Mouse (Mus musculus): ENCODE results near the gene Tgtp2. TPM values are rescaled to one million over a fixed set of nuclear protein-coding genes. Genes with fewer than 3 reads are reported as not detected.

Tgtp2 gene
- polyA plus RNA-seq, 1 experiment from 2014 or later = not detected

GRCm38 (mm10) chr11:49101500-49101899, 37.5 kb upstream of the Tgtp2 start:
- no peaks in the 10 kb centered on the region for H3K27me3 ChIP-seq (ENCODE audit: control insufficient read depth, insufficient read depth, low read length)
- ATAC-seq (replicated peaks; ENCODE audit: insufficient number of reproducible peaks, low FRiP score, low TSS enrichment, low read depth) = no peak
- no peak overlapping the region for H3K27ac ChIP-seq (replicated peaks; ENCODE audit: low read depth, low read length)
- H3K9ac ChIP-seq (replicated peaks; ENCODE audit: low read length) = no peak overlapping the region
- H3K36me3 ChIP-seq (replicated peaks; ENCODE audit: control insufficient read depth, insufficient read depth, low read depth, low read length) = no peaks in the 10 kb centered on the region
- H3K4me3 ChIP-seq (ENCODE audit: low read depth, low read length) = no peak overlapping the region
- no peak overlapping the region for H3K4me2 ChIP-seq (ENCODE audit: low read depth, low read length)
- 42% methylated on average over 5 of the region's 5 CpGs for WGBS
- no peaks in the 10 kb centered on the region for H3K9me3 ChIP-seq (replicated peaks; ENCODE audit: control insufficient read depth, low read length)
- DNase-seq (ENCODE audit: low spot score) = no peak
- 0 out of 2 replicates have a peak, but pooled peaks cover 2% of the 10 kb centered on the region for H3K4me1 ChIP-seq (ENCODE audit: control insufficient read depth, insufficient read depth, low read length)

GRCm38 (mm10) chr11:49100409-49100808, 36.4 kb upstream of the Tgtp2 start:
- Histone ChIP-seq H3K4me3 (ENCODE audit: low read depth, low read length) (no peak overlapping the region), H3K36me3 (replicated peaks; ENCODE audit: control insufficient read depth, insufficient read depth, low read depth, low read length) (no peaks in the 10 kb centered on the region), H3K9ac (replicated peaks; ENCODE audit: low read length) (no peak overlapping the region), H3K27ac (replicated peaks; ENCODE audit: low read depth, low read length) (no peak overlapping the region), H3K4me2 (ENCODE audit: low read depth, low read length) (no peak overlapping the region), H3K9me3 (replicated peaks; ENCODE audit: control insufficient read depth, low read length) (no peaks in the 10 kb centered on the region), H3K27me3 (ENCODE audit: control insufficient read depth, insufficient read depth, low read length) (no peaks in the 10 kb centered on the region), H3K4me1 (ENCODE audit: control insufficient read depth, insufficient read depth, low read length) (0 out of 2 replicates have a peak, but pooled peaks cover 2% of the 10 kb centered on the region)
- no peak for DNase-seq (ENCODE audit: low spot score)
- WGBS = 82% methylated on average over 3 of the region's 3 CpGs
- no peak for ATAC-seq (replicated peaks; ENCODE audit: insufficient number of reproducible peaks, low FRiP score, low TSS enrichment, low read depth)

GRCm38 (mm10) chr11:49095367-49095766, 31.4 kb upstream of the Tgtp2 start:
- WGBS = 88% methylated on average over 4 of the region's 4 CpGs
- H3K27me3 ChIP-seq (ENCODE audit: control insufficient read depth, insufficient read depth, low read length) = no peaks in the 10 kb centered on the region
- no peak for DNase-seq (ENCODE audit: low spot score)
- ATAC-seq (replicated peaks; ENCODE audit: insufficient number of reproducible peaks, low FRiP score, low TSS enrichment, low read depth) = no peak
- H3K4me1 ChIP-seq (ENCODE audit: control insufficient read depth, insufficient read depth, low read length) = no peaks in the 10 kb centered on the region
- no peak overlapping the region for H3K27ac ChIP-seq (replicated peaks; ENCODE audit: low read depth, low read length)
- H3K9me3 ChIP-seq (replicated peaks; ENCODE audit: control insufficient read depth, low read length) = no peaks in the 10 kb centered on the region
- no peak overlapping the region for H3K4me2 ChIP-seq (ENCODE audit: low read depth, low read length)
- no peak overlapping the region for H3K4me3 ChIP-seq (ENCODE audit: low read depth, low read length)
- H3K36me3 ChIP-seq (replicated peaks; ENCODE audit: control insufficient read depth, insufficient read depth, low read depth, low read length) = no peaks in the 10 kb centered on the region
- no peak overlapping the region for H3K9ac ChIP-seq (replicated peaks; ENCODE audit: low read length)

- no peak for DNase-seq (ENCODE audit: low spot score)
- Histone ChIP-seq H3K9me3 (replicated peaks; ENCODE audit: control insufficient read depth, low read length) (no peaks in the 10 kb centered on the region), H3K27me3 (ENCODE audit: control insufficient read depth, insufficient read depth, low read length) (no peaks in the 10 kb centered on the region), H3K27ac (replicated peaks; ENCODE audit: low read depth, low read length) (no peak overlapping the region), H3K4me1 (ENCODE audit: control insufficient read depth, insufficient read depth, low read length) (no peaks in the 10 kb centered on the region), H3K36me3 (replicated peaks; ENCODE audit: control insufficient read depth, insufficient read depth, low read depth, low read length) (no peaks in the 10 kb centered on the region), H3K4me3 (ENCODE audit: low read depth, low read length) (no peak overlapping the region), H3K9ac (replicated peaks; ENCODE audit: low read length) (no peak overlapping the region), H3K4me2 (ENCODE audit: low read depth, low read length) (no peak overlapping the region)
- no peak for ATAC-seq (replicated peaks; ENCODE audit: insufficient number of reproducible peaks, low FRiP score, low TSS enrichment, low read depth)
- 85% methylated on average over 6 of the region's 6 CpGs for WGBS
Observed at GRCm38 (mm10) chr11:49093861-49094660, 30.1 kb upstream of the Tgtp2 start.

GRCm38 (mm10) chr11:49092786-49093185, 28.8 kb upstream of the Tgtp2 start:
- H3K4me2 ChIP-seq (ENCODE audit: low read depth, low read length) = no peak overlapping the region
- no peak overlapping the region for H3K27ac ChIP-seq (replicated peaks; ENCODE audit: low read depth, low read length)
- H3K4me1 ChIP-seq (ENCODE audit: control insufficient read depth, insufficient read depth, low read length) = no peaks in the 10 kb centered on the region
- ATAC-seq (replicated peaks; ENCODE audit: insufficient number of reproducible peaks, low FRiP score, low TSS enrichment, low read depth) (no peak), DNase-seq (ENCODE audit: low spot score) (no peak)
- WGBS = 84% methylated on average over 2 of the region's 2 CpGs
- H3K36me3 ChIP-seq (replicated peaks; ENCODE audit: control insufficient read depth, insufficient read depth, low read depth, low read length) = no peaks in the 10 kb centered on the region
- H3K4me3 ChIP-seq (ENCODE audit: low read depth, low read length) = no peak overlapping the region
- no peak overlapping the region for H3K9ac ChIP-seq (replicated peaks; ENCODE audit: low read length)
- no peaks in the 10 kb centered on the region for H3K9me3 ChIP-seq (replicated peaks; ENCODE audit: control insufficient read depth, low read length)
- H3K27me3 ChIP-seq (ENCODE audit: control insufficient read depth, insufficient read depth, low read length) = no peaks in the 10 kb centered on the region

- Histone ChIP-seq H3K4me3 (ENCODE audit: low read depth, low read length) (no peak overlapping the region), H3K9me3 (replicated peaks; ENCODE audit: control insufficient read depth, low read length) (no peaks in the 10 kb centered on the region), H3K27me3 (ENCODE audit: control insufficient read depth, insufficient read depth, low read length) (no peaks in the 10 kb centered on the region), H3K4me1 (ENCODE audit: control insufficient read depth, insufficient read depth, low read length) (no peaks in the 10 kb centered on the region), H3K4me2 (ENCODE audit: low read depth, low read length) (no peak overlapping the region), H3K9ac (replicated peaks; ENCODE audit: low read length) (no peak overlapping the region), H3K36me3 (replicated peaks; ENCODE audit: control insufficient read depth, insufficient read depth, low read depth, low read length) (no peaks in the 10 kb centered on the region), H3K27ac (replicated peaks; ENCODE audit: low read depth, low read length) (no peak overlapping the region)
- WGBS = 100% methylated on average over 1 of the region's 1 CpGs
- ATAC-seq (replicated peaks; ENCODE audit: insufficient number of reproducible peaks, low FRiP score, low TSS enrichment, low read depth) (no peak), DNase-seq (ENCODE audit: low spot score) (no peak)
Observed at GRCm38 (mm10) chr11:49092053-49092586, 28.1 kb upstream of the Tgtp2 start.

- Histone ChIP-seq H3K4me3 (ENCODE audit: low read depth, low read length) (no peak overlapping the region), H3K36me3 (replicated peaks; ENCODE audit: control insufficient read depth, insufficient read depth, low read depth, low read length) (no peaks in the 10 kb centered on the region), H3K4me1 (ENCODE audit: control insufficient read depth, insufficient read depth, low read length) (no peaks in the 10 kb centered on the region), H3K9ac (replicated peaks; ENCODE audit: low read length) (no peak overlapping the region), H3K4me2 (ENCODE audit: low read depth, low read length) (no peak overlapping the region), H3K27me3 (ENCODE audit: control insufficient read depth, insufficient read depth, low read length) (no peaks in the 10 kb centered on the region), H3K9me3 (replicated peaks; ENCODE audit: control insufficient read depth, low read length) (no peaks in the 10 kb centered on the region), H3K27ac (replicated peaks; ENCODE audit: low read depth, low read length) (no peak overlapping the region)
- DNase-seq (ENCODE audit: low spot score) = no peak
- ATAC-seq (replicated peaks; ENCODE audit: insufficient number of reproducible peaks, low FRiP score, low TSS enrichment, low read depth) = no peak
- 83% methylated on average over 4 of the region's 4 CpGs for whole genome bisulfite sequencing
Observed at GRCm38 (mm10) chr11:49091171-49091570, 27.2 kb upstream of the Tgtp2 start.

- Histone ChIP-seq H3K4me1 (ENCODE audit: control insufficient read depth, insufficient read depth, low read length) (no peaks in the 10 kb centered on the region), H3K4me3 (ENCODE audit: low read depth, low read length) (no peak overlapping the region), H3K9ac (replicated peaks; ENCODE audit: low read length) (no peak overlapping the region), H3K27ac (replicated peaks; ENCODE audit: low read depth, low read length) (no peak overlapping the region), H3K9me3 (replicated peaks; ENCODE audit: control insufficient read depth, low read length) (no peaks in the 10 kb centered on the region), H3K27me3 (ENCODE audit: control insufficient read depth, insufficient read depth, low read length) (no peaks in the 10 kb centered on the region), H3K36me3 (replicated peaks; ENCODE audit: control insufficient read depth, insufficient read depth, low read depth, low read length) (no peaks in the 10 kb centered on the region), H3K4me2 (ENCODE audit: low read depth, low read length) (no peak overlapping the region)
- 92% methylated on average over 5 of the region's 5 CpGs for WGBS
- ATAC-seq (replicated peaks; ENCODE audit: insufficient number of reproducible peaks, low FRiP score, low TSS enrichment, low read depth) (no peak), DNase-seq (ENCODE audit: low spot score) (no peak)
Observed at GRCm38 (mm10) chr11:49090551-49090950, 26.5 kb upstream of the Tgtp2 start.
